Comparison of ENCODE assay signal across 12 mouse cellular contexts in the genomic region with DNA sequence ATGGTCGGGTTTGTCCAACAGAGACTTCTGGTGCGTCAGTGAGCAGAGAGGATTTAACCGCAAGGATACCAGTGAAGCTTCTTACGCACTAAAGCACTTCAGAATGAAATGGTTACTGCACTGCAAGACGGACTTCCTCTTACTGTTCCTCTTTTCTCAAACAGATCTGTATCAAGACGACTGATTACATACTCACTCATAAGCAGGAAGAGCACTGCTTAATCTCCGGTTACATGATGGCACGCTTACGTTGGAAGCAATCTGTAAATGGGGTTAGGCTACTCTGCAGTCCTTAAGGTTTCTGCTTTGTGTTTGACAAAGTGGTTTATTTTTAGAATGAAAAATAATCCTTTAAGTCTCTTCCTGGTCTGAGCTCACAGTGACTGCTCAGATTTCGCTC. TPM values are rescaled to one million over a fixed set of nuclear protein-coding genes. Genes with fewer than 3 reads are reported as not detected.
DNase-seq lines count a peak whose midpoint lies in the region; ATAC-seq and TF ChIP-seq lines count a peak whose summit lies in the region.
"Had no signal": no experiment of that assay in that cellular context is flagged by ENCODE, and none has a peak within 500 bp of the region (broad histone marks: within the 10 kb centered on the region; RNA-seq: fewer than 3 reads in every experiment).

No protein-coding gene starts in this region.

- TF ChIP-seq CTCF in heart, adult 2 months (IDR thresholded peaks at IDR 0.05), result no peak
- no peak for TF ChIP-seq CTCF in stomach, postnatal 0 days (IDR thresholded peaks at IDR 0.05; ENCODE audit: low read depth)

- TF ChIP-seq EP300 in heart, adult 2 months (IDR thresholded peaks at IDR 0.05; ENCODE audit: insufficient read depth, low read depth, low read length), result no peak
- TF ChIP-seq EP300 in stomach, postnatal 0 days (optimal IDR thresholded peaks at IDR 0.05), result no peak

- peak overlapping the region; percentile 19; the same call in 1 of the 2 replicates for H3K4me2 ChIP-seq in stomach, embryonic 14.5 days (replicated peaks; ENCODE audit: low read depth, low read length)
- H3K4me2 ChIP-seq in stomach, postnatal 0 days (replicated peaks; ENCODE audit: low read depth), result no peak overlapping the region
- no peak overlapping the region for H3K4me2 ChIP-seq in forebrain, embryonic 15.5 days (replicated peaks)
- H3K4me2 ChIP-seq: forebrain, embryonic 12.5 days; liver, embryonic 13.5 days had no signal

- no peaks in the 10 kb centered on the region for H3K4me1 ChIP-seq in heart, adult 2 months (ENCODE audit: control insufficient read depth, insufficient read depth, low read length)
- H3K4me1 ChIP-seq in stomach, embryonic 14.5 days (ENCODE audit: control insufficient read depth, insufficient read depth, low read length), result no peaks in the 10 kb centered on the region
- H3K4me1 ChIP-seq in stomach, postnatal 0 days (replicated peaks; ENCODE audit: control insufficient read depth, insufficient read depth), result no peaks in the 10 kb centered on the region
- H3K4me1 ChIP-seq in forebrain, embryonic 15.5 days, result peaks cover 6% of the 10 kb centered on the region
- H3K4me1 ChIP-seq: liver, embryonic 13.5 days had no signal

- H3K4me3 ChIP-seq in heart, adult 2 months, result no peak overlapping the region
- no peak overlapping the region for H3K4me3 ChIP-seq in stomach, embryonic 14.5 days (ENCODE audit: low read depth, low read length)
- no peak overlapping the region for H3K4me3 ChIP-seq in stomach, postnatal 0 days (ENCODE audit: low read depth, low read length)
- no peak overlapping the region for H3K4me3 ChIP-seq in forebrain, embryonic 15.5 days
- H3K4me3 ChIP-seq: forebrain, embryonic 12.5 days; liver, embryonic 13.5 days had no signal

- no peak overlapping the region for H3K9ac ChIP-seq in heart, adult 2 months (ENCODE audit: low read depth, low read length)
- no peak overlapping the region for H3K9ac ChIP-seq in stomach, embryonic 14.5 days (replicated peaks; ENCODE audit: low read depth, low read length)
- no peak overlapping the region for H3K9ac ChIP-seq in stomach, postnatal 0 days (ENCODE audit: low read length)
- H3K9ac ChIP-seq in forebrain, embryonic 15.5 days (replicated peaks), result no peak overlapping the region
- H3K9ac ChIP-seq: forebrain, embryonic 12.5 days; liver, embryonic 13.5 days had no signal

- ATAC-seq in stomach, embryonic 14.5 days (ENCODE audit: insufficient number of reproducible peaks, insufficient read depth, low FRiP score, low read depth), result peak; percentile 14; the same call in 1 of the 2 replicates
- ATAC-seq in stomach, postnatal 0 days (ENCODE audit: low FRiP score, low TSS enrichment), result no peak
- ATAC-seq in forebrain, embryonic 15.5 days (replicated peaks), result no peak

- no peaks in the 10 kb centered on the region for H3K36me3 ChIP-seq in heart, adult 2 months (ENCODE audit: control insufficient read depth, insufficient read depth, low read length)
- H3K36me3 ChIP-seq in stomach, embryonic 14.5 days (ENCODE audit: control insufficient read depth, insufficient read depth, low read length), result no peaks in the 10 kb centered on the region
- H3K36me3 ChIP-seq in stomach, postnatal 0 days (ENCODE audit: control insufficient read depth, insufficient read depth, low read length), result no peaks in the 10 kb centered on the region
- no peaks in the 10 kb centered on the region for H3K36me3 ChIP-seq in forebrain, embryonic 15.5 days
- H3K36me3 ChIP-seq: forebrain, embryonic 12.5 days; liver, embryonic 13.5 days had no signal

- no peaks in the 10 kb centered on the region for H3K9me3 ChIP-seq in stomach, embryonic 14.5 days (ENCODE audit: control insufficient read depth, low read depth, low read length)
- no peaks in the 10 kb centered on the region for H3K9me3 ChIP-seq in stomach, postnatal 0 days (ENCODE audit: control insufficient read depth, low read length)
- H3K9me3 ChIP-seq in forebrain, embryonic 15.5 days, result no peaks in the 10 kb centered on the region
- H3K9me3 ChIP-seq: forebrain, embryonic 12.5 days; liver, embryonic 13.5 days had no signal

- H3K27ac ChIP-seq in heart, adult 2 months, result no peak overlapping the region
- no peak overlapping the region for H3K27ac ChIP-seq in stomach, embryonic 14.5 days (ENCODE audit: low read length)
- H3K27ac ChIP-seq in stomach, postnatal 0 days (replicated peaks), result no peak overlapping the region
- H3K27ac ChIP-seq in forebrain, embryonic 15.5 days (replicated peaks), result no peak overlapping the region
- H3K27ac ChIP-seq: forebrain, embryonic 12.5 days; liver, embryonic 13.5 days had no signal

- WGBS in heart, adult 2 months, result 6% methylated on average over 10 of the region's 10 CpGs
- 26% methylated on average over 10 of the region's 10 CpGs for WGBS in stomach, embryonic 14.5 days
- WGBS in stomach, postnatal 0 days, result 20% methylated on average over 10 of the region's 10 CpGs
- 76% methylated on average over 10 of the region's 10 CpGs for WGBS in forebrain, embryonic 15.5 days

- peak; percentile 78 for DNase-seq in heart, adult 11 months
- DNase-seq in heart, adult 2 months, result no peak
- no peak for DNase-seq in stomach, postnatal 0 days (ENCODE audit: low spot score)
- peak; percentile 11 for DNase-seq in lung, postnatal 14 days
- DNase-seq in right cerebral cortex, postnatal 14 days, result no peak
- DNase-seq in gastrocnemius, postnatal 14 days, result no peak
- DNase-seq: adrenal gland, postnatal 14 days; kidney, postnatal 10 days; liver, embryonic 13.5 days had no signal

- no peaks in the 10 kb centered on the region for H3K79me2 ChIP-seq in heart, adult 2 months (replicated peaks; ENCODE audit: control insufficient read depth, insufficient read depth, low read length)

- no peak for TF ChIP-seq POLR2A in heart, adult 2 months (IDR thresholded peaks at IDR 0.05; ENCODE audit: insufficient read depth, low read depth, low read length)

- no peaks in the 10 kb centered on the region for H3K27me3 ChIP-seq in heart, adult 2 months (ENCODE audit: control insufficient read depth, insufficient read depth, low read length)
- H3K27me3 ChIP-seq in stomach, embryonic 14.5 days (ENCODE audit: control insufficient read depth, insufficient read depth, low read length), result no peaks in the 10 kb centered on the region
- no peaks in the 10 kb centered on the region for H3K27me3 ChIP-seq in stomach, postnatal 0 days (ENCODE audit: control insufficient read depth, insufficient read depth, low read length)
- H3K27me3 ChIP-seq in forebrain, embryonic 15.5 days, result no peaks in the 10 kb centered on the region
- H3K27me3 ChIP-seq: forebrain, embryonic 12.5 days; liver, embryonic 13.5 days had no signal

- intact Hi-C loops in heart, adult 2 months (cut with DNase I), result no loop called here
- intact Hi-C loops in gastrocnemius, postnatal 14 days (cut with DNase I; ENCODE audit: low total_unique reads), result no loop called here

RNA-seq across cellular contexts. Expression of gene Edil3, which starts 7.1 kb away (rescaled TPM):
- under 1 TPM; 0.10 to 0.30 TPM for total RNA-seq in heart, adult 2 months (2021)
- polyA plus RNA-seq in heart, adult 2 months (2012; rRNA removed), result 0.12 and 0.16 TPM in 2 replicates
- 15.2 and 18.2 TPM in 2 replicates for polyA plus RNA-seq in stomach, embryonic 14.5 days (2014; fragmentation: Nextera tagmentation; extraction: Ambion mirVana)
- polyA plus RNA-seq in stomach, postnatal 0 days (2015; fragmentation: Nextera tagmentation; extraction: Ambion mirVana), result 1.1 and 1.7 TPM in 2 replicates
- 46.4 and 46.9 TPM in 2 replicates for polyA plus RNA-seq in forebrain, embryonic 15.5 days (2015; fragmentation: Nextera tagmentation; extraction: Ambion mirVana)
- under 1 TPM; 0.38 to 0.51 TPM for total RNA-seq in gastrocnemius, postnatal 14 days (2021)

Comparison
In these comparisons a context has a peak if more than half of its experiments do, and no peak if none do; other contexts are left out.
1. DNase-seq: peak in heart, adult 11 months (single experiment) and lung, postnatal 14 days (single experiment); none in heart, adult 2 months (0 of 2), stomach, postnatal 0 days (single experiment), right cerebral cortex, postnatal 14 days (single experiment) and gastrocnemius, postnatal 14 days (single experiment).